Mouse (Mus musculus) frontal cortex, postnatal 14 days (tissue): ENCODE measurements around the gene Sema3b.
A peak's percentile ranks its signal among the peaks of the same experiment; 100 is the strongest.
"Not testable (repeated sequence)": the region's sequence is repeated elsewhere in the genome, so short reads cannot be mapped to it uniquely, and the experiment has no call there.

ENCODE experiments used
- DNase-seq, 2 experiments: peaks; one replicate each; pipeline ENCODE4 v3.0.0; 2022; ENCODE audit warnings: low spot score in 2 of 2

Gene Sema3b

GRCm38 (mm10) chr9:107590058-107590772, 18.8 kb downstream of the Sema3b start:
- no peak for DNase-seq

DNA sequence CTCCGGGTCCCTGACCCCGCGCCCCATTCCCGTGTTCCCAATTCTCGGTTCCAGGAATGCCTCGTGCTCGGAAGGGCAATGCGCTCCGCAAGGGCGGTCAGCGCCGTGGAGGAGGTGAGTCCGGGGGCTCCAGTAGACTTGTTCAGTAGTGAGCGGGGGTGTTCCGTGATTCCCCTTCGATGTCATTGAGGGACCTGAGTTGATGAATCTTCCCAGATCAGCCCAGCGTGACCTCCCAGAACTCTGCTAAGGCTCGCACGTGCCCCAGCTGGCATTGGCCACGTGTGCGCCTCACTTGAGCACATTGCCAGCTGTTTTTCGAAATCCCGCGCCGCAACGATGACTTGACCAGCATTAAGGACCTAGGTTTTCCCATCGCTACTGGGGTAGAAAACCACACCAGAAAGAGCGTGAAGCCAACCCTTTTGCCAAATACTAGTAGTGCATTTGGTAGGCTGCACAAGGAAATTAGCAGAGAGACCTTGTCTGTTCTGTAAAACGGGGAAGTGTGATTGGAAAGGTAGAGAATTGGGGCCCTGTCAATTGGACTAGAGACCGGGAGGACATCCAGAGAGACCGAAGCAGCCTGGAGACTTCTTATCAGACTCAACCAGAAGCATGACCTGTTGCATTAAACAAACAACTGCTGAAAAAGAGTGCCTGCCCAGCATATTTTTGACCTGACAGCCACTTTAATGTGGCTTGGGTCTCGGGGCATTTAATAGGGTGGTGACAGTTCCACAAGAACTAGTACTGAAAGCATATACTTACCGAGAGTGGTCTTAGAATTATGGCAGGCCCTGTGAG, 21.0 kb downstream of the Sema3b start:
- DNase-seq: no peak

- DNase-seq: peak; percentile 93 to 98
Observed at GRCm38 (mm10) chr9:107586974-107587832, 21.8 kb downstream of the Sema3b start, which contains the start of gene Ifrd2. Ifrd2 (plus strand) TSS chr9:107587642.

DNA sequence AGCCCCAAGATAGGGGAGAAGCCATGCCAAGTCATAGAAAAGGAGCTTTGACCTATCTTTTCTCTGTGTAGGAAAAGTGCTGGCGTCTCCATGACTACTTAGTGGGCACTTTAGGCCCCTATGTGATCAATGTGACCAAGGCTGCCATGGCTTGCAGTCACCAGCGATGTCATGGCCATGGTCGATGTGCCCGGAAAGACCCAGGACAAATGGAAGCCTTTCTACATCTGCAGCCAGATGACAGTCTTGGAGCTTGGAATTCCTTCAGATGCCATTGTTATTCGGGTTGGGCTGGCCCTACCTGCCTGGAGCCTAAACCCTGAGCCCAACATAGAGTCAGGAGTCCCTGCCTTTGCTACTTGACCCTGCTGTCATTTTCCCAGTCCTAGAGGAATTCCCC, 22.5 kb downstream of the Sema3b start:
- no peak for DNase-seq

- DNase-seq: no peak
Observed at GRCm38 (mm10) chr9:107583174-107583573, 25.9 kb downstream of the Sema3b start.

GRCm38 (mm10) chr9:107582509-107583062, 26.4 kb downstream of the Sema3b start:
- DNase-seq: no peak

- DNase-seq: no peak
Observed at GRCm38 (mm10) chr9:107581584-107581983, 27.4 kb downstream of the Sema3b start.

DNA sequence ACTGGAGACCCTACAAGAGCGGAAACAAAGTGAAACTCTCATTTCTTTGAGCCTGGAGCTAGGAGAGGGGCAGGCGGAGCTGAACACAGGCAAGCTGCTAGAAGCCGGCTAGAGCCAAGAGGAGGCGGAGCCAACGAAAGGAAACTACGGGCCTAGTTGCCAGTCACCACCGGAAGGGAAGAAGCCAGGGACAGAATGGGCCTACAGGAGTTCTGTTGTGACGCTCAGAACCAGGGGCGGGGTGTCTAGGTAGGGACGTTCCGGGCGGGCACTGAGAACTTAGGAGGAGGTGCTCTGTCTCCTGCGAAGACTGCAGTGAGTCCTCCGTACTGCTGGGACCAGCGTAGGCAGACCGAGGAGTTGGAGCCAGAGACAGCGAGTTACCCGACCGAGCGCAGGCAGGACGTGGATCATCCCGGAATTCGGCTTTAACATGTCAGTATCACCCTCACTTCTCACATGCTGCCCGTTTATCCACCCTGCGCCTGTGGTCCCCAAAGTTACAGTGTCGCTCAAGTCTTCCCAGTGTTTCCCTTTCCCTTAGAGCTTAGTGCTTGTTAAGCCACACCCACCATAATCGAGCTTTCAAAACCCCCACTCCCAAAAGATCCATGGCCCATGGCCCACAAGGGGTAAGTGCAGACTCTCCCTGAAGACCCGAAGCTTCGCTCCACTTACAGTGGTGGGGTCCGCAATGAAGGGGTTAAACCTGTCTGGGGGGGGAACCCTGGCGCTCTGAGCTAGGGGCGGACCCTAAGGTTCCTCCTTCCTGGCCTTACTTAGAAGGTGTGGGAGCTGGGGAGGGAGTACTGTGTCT, 28.3 kb downstream of the Sema3b start, which contains the start of gene Hyal3:
Gene Hyal3, plus strand, starts transcription at position 318 of the 817 bp plus-strand sequence.
- peak; percentile 82 to 83 for DNase-seq

DNA sequence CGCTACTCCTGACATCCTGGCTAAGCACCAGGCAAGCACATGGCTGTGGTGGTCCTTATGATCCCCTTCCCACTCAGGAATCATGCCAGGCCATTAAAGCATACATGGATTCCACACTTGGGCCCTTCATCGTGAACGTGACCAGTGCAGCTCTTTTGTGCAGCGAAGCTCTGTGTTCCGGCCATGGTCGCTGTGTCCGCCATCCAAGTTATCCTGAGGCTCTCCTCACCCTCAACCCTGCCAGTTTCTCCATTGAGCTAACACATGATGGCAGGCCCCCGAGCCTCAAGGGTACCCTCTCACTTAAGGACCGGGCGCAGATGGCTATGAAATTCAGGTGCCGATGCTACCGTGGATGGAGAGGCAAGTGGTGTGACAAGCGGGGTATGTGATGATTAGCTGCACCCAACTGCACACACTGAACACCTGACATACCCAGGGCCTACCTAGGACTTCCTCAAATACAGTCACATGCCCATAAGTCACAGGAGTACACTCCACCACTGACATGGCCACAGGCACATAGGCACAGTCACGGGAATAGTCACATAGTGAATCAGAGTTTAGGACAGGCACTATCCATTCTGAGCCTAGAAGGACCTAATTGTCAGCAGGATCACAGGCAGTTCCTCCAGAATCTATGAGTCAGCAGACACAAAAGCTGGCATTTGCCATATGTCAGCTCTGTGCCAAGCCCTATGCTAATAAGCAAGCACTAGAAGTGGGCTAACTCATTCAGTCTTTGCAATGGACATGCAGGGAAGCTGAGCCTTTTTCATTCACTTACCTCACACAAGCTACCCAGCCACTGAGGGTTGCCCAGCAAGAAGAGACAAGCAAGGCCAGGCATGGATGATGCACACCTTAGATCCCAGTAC, 29.8 kb downstream of the Sema3b start:
- no peak for DNase-seq

GRCm38 (mm10) chr9:107578587-107578986, 30.4 kb downstream of the Sema3b start, which contains the start of gene Naa80:
Naa80 (plus strand) TSS chr9:107578887.
- DNase-seq: no peak

DNA sequence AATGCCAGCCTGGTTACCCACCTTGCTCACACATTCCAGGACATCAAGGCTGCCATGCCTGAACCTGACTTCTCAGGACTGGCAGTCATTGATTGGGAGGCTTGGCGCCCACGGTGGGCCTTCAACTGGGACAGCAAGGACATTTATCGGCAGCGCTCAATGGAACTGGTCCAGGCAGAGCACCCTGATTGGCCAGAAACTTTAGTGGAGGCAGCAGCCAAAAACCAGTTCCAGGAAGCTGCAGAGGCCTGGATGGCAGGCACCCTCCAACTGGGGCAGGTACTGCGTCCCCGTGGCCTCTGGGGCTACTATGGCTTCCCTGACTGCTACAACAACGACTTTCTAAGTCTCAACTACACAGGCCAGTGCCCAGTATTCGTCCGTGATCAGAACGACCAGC, 31.2 kb downstream of the Sema3b start:
- no peak for DNase-seq

GRCm38 (mm10) chr9:107576357-107577107, 32.5 kb downstream of the Sema3b start, which contains the start of gene Hyal1:
Hyal1 (plus strand) TSS chr9:107576927.
- no peak for DNase-seq

DNA sequence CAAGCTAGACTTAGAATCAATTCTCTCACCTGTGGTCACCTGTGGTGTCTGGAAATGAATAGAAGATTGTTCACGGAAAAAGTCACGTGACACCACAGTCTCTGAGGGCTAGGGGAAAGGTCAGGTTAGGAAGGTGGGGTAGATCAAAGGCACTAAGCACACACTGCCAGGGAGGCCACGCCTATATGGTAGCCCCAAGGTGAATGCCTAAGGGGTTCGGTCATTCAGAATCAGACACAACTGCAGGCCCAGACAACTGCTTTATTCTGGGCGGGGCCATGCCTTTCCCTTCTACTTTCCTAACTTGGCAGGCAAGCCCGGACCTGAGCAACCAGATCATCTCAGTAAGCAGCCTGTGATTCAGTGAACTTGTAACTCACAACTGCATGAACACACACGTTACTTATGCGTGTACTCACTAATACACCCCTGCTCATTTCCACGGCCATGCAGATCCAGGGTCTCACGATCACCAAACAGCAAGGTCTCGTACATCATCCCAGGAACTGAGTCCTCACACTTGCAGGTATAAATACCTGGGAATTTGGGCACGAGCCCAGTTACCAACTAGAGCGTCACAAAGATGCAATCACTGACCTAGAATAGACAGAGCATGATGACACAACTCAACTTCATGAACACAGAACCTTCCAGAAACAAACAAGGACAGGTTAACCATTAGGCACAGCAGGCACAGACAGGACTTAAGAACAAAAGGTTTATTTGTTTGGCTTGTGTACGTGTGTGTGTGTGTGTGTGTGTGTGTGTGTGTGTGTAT, 33.3 kb downstream of the Sema3b start:
- no peak for DNase-seq

GRCm38 (mm10) chr9:107573774-107574173, 35.3 kb downstream of the Sema3b start:
- not testable (repeated sequence) for DNase-seq

DNA sequence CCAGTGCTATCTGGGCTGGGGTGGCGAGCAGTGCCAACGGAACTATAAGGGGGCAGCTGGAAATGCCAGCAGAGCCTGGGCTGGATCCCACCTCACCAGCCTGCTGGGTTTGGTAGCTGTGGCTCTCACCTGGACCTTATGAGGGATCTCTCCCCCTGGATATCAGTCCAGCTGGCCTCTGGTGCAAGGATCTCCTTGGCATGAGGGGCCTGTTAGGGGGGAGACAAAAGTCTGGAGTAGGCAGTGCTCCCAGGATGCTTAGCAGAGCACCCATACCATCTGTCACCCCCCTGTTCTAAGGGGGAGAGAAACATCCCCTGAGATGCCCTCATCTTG, 36.7 kb downstream of the Sema3b start:
- DNase-seq: no peak

GRCm38 (mm10) chr9:107571534-107572326, 37.3 kb downstream of the Sema3b start:
- no peak for DNase-seq

DNA sequence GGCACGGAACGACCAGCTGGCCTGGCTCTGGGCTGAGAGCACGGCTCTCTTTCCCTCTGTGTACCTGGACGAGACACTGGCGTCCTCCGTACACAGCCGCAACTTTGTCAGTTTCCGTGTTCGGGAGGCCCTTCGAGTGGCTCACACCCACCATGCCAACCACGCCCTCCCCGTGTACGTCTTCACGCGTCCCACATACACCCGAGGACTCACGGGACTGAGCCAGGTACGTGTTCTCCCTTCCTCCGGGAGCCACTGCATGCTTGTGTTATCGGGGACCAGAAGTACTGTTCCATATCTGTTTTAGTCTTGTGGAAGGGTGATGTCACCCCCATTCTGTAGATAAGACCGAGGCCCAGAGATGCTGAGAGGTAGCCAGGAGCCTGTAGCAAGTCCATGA, 38.2 kb downstream of the Sema3b start:
- DNase-seq: no peak
